Mouse (Mus musculus) lung, postnatal 0 days (tissue): ENCODE data around the gene Phf2.

Experiments used
- CTCF ChIP-seq: IDR thresholded peaks from 2 replicates; pipeline ENCODE4 v1.5.1; 2016; ENCODE audit warnings: antibody characterized with exemption, mild to moderate bottlenecking
- EP300 ChIP-seq: IDR thresholded peaks from 2 replicates; pipeline ENCODE4 v1.6.1; 2016; ENCODE audit warnings: antibody characterized with exemption, mild to moderate bottlenecking, control low read depth

- TF ChIP-seq CTCF = no peak
- no peak for TF ChIP-seq EP300
These were observed 86.8 kb downstream of the Phf2 start for GRCm38 (mm10) chr13:48784151-48784550.
